Mouse (Mus musculus): Measurements from ENCODE around the gene Fam185a.

DNA sequence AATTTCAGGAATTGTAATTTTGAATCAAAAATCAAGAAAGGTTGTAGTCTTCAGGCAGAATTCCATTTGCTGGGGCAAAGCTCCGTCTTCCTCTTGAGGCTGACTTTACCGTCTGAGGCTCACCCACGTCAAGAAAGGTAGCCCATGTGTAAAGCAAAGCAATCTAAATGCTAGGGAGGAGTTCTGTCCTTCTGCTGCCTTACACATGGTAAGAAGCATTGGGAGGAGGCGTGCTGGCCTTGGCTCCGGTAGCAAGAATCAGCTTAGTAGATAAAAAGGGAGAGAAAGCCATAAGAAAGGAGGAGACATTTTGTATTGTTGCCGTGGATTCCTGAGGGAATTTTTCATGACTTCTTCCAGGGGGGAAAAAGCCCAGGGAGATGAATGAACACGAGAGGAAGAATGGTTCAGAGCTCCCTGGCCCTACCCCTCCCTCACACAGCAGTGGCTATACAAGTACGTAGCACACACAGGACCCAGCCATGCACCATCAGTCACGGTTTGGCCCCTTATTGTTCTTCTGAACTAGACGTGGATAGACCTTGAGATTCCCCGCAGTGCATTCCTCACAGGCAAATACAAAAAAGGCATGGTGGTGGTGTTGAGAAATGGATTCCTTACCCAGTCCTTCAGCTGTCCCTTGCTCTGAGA, 102.2 kb downstream of the Fam185a start:
- TF ChIP-seq TAL1 (IDR thresholded peaks at IDR 0.05; ENCODE audit: low read length) (no peak), GATA1 (IDR thresholded peaks at IDR 0.05; ENCODE audit: low read length) (no peak)

All from erythroblast, embryonic 14.5 days (primary cell).